Mouse (Mus musculus) embryo, embryonic 9.5 days (tissue): ENCODE data around the gene Xrra1.
"Not testable (repeated sequence)": the region's sequence is repeated elsewhere in the genome, so short reads cannot be mapped to it uniquely, and the experiment has no call there.

Experiments used
- DNase-seq: peaks from one replicate; pipeline ENCODE4 v3.0.0-alpha.2; 2017; ENCODE audit errors: extremely low spot score

Xrra1 gene

GRCm38 (mm10) chr7:99953442-99954098 lies 94.7 kb downstream of the Xrra1 start:
- DNase-seq = no peak

- no peak for DNase-seq
Observed at GRCm38 (mm10) chr7:99954212-99954611, 95.3 kb downstream of the Xrra1 start.

DNA sequence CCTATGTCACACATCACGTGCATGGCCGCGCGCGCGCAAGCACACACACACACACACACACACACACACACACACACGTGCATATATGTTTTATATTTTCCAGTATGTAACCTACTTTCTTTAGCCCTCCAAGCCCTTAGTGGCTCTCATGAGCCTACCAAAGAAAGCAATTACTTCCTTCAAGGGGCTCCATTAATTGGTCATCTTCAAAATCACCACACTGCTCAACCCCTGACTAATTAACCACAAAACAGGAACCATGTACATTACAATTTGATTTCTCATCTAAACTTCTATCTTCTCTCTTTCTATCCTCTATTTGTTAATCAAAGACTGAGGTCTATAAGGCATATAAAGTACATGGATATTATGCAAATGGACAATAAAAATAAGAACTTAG lies 97.2 kb downstream of the Xrra1 start:
- no peak for DNase-seq

GRCm38 (mm10) chr7:99957226-99957965 lies 98.5 kb downstream of the Xrra1 start:
- DNase-seq = no peak

- DNase-seq = not testable (repeated sequence)
Observed at GRCm38 (mm10) chr7:99960571-99960970, 101.7 kb downstream of the Xrra1 start.

DNA sequence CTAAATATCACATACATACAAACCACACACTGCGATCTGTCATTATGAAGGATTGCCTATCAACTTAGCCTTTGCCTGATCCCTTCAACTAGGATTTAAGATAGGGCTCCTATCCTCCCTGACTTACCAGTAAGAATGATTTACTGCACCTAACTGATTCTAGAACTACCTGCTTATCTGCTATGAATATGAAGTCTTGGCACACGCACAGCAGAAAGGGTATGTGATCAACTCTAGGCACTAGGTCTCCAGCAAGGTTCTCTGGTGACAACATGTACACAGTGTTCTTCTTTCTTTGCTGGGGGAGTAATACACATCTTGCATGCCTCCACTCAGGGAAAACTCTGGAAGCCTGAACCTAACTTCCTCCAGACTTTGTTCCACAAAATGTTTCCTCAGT lies 102.6 kb downstream of the Xrra1 start:
- no peak for DNase-seq

GRCm38 (mm10) chr7:99962536-99963236 lies 103.8 kb downstream of the Xrra1 start:
- no peak for DNase-seq

DNA sequence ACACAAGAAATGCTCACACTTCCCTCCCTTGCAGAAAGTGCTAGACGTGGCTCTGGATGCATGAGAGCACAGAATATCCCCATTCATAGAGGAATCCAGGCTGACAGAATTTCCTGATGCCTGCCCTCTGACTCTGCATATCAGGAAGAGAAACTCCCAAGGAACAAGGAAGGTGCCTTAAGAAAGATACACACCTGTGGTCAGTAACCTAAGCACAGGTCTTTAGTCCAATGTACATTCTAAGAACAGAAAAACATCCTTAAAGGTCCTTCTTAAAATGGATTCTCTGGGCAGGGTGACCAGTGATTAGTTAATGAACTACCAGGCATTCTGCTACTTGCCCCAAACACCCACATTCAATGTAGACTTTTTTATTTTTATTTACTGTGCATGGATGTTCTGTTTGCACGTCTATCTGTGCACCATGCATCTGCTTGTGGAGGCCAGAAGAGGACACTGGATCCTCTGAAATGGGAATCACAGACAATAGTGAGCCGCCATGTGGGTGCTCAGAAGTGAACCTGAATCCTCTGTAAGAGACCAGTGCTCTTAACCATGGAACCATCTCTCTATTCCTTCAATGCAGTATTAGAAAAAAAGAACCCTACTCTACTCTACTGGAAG lies 104.4 kb downstream of the Xrra1 start:
- no peak for DNase-seq

DNA sequence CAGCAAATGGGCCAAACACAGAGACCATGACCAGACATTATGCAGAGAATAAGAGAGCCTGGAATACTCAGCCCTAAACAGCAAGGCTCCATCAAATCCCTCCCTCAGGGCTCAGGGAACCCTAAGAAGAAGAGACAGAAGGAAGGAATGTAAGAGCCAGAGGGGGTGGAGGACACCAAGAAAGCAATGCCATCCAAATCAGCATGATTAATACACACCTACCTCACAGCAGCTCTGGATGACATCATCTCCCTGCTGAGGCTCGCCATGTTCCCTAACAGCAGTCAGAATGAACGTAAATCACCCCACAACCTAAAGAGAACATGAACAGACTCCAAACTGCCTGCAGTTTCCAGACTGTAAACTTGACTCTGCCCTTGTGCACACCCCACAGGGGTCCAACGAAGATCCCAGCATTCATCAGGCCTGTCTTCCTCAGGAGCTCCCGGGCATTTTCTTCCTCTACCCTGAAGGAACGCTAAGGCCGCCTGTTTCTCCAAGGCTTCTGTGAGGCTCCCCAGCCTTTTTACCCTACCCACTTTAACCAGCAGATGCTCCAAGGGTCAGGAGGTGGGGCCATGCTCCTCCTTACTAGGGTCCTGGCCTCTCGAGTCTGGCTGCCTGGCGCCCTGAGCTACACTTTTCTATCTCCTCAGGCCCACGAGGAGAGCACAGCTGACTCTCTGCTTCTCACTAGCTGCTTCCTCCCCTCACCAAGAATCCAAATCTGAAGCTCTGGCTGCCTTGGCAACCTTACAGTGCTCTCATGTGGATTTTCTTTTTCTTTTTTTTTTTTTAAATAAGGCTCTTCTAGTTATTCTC lies 106.3 kb downstream of the Xrra1 start:
- DNase-seq = peak; percentile 39

DNA sequence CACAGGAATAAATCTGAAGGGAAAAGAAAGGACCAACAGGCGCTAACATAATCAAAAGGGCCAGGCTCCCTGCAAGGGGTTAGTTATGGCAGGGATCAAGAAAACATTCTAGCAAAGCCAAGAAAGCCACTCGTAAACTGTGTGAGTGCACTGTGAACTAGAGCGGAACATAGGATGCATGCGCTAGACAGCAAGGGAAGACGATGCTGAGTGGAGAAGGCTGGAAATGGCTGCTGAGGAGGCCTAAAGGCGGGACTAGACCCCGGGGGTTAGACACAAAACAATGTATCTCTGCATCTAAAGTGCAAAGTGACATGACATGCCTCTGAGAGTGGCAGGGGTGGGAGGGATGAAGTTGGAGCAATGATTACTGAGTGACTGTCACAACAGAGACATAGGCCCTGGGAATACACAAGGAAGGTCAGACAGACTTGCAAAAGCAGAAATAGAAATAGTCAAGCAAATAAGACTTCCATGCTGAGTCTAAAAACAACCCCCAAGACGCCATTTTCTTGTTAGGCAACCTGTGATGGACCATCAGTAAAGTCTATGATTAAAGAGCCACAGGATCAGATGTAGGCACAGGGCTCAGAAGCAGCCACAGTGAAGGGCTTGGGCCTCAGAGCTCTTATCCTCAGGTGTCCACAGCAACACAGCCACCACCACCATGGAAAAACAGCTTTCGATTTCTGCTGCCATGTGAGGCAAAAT lies 107.2 kb downstream of the Xrra1 start:
- DNase-seq = peak; percentile 13
